Mouse (Mus musculus): ENCODE data around the gene Olfr725. TPM values are rescaled to one million over a fixed set of nuclear protein-coding genes. Genes with fewer than 3 reads are reported as not detected.

Gene Olfr725
- polyA plus RNA-seq, 1 experiment from 2014 or later: not detected

Other genes starting within 250 kb of the Olfr725 start
- gene Olfr722, start 138.4 kb downstream of the Olfr725 start, polyA plus RNA-seq (2014; fragmentation: Nextera tagmentation; extraction: Ambion mirVana): not detected in 2 replicates
- not detected in 2 replicates for gene Olfr723, start 108.6 kb downstream of the Olfr725 start, polyA plus RNA-seq (2014; fragmentation: Nextera tagmentation; extraction: Ambion mirVana)
- gene Olfr724, start 77.1 kb downstream of the Olfr725 start, polyA plus RNA-seq (2014; fragmentation: Nextera tagmentation; extraction: Ambion mirVana): not detected in 2 replicates
- gene Olfr726, start 50.6 kb upstream of the Olfr725 start, polyA plus RNA-seq (2014; fragmentation: Nextera tagmentation; extraction: Ambion mirVana): not detected in 2 replicates
- gene Olfr727, start 82.8 kb upstream of the Olfr725 start, polyA plus RNA-seq (2014; fragmentation: Nextera tagmentation; extraction: Ambion mirVana): not detected in 2 replicates
- not detected in 2 replicates for gene Olfr728, start 102.3 kb upstream of the Olfr725 start, polyA plus RNA-seq (2014; fragmentation: Nextera tagmentation; extraction: Ambion mirVana)
- gene Olfr729, start 112.5 kb upstream of the Olfr725 start, polyA plus RNA-seq (2014; fragmentation: Nextera tagmentation; extraction: Ambion mirVana): not detected in 2 replicates
- not detected in 2 replicates for gene Olfr730, start 147.8 kb upstream of the Olfr725 start, polyA plus RNA-seq (2014; fragmentation: Nextera tagmentation; extraction: Ambion mirVana)
- gene Olfr731, start 201.5 kb upstream of the Olfr725 start, polyA plus RNA-seq (2014; fragmentation: Nextera tagmentation; extraction: Ambion mirVana): not detected in 2 replicates
- not detected in 2 replicates for gene Olfr732, start 243.8 kb upstream of the Olfr725 start, polyA plus RNA-seq (2014; fragmentation: Nextera tagmentation; extraction: Ambion mirVana)